Mouse (Mus musculus): ENCODE measurements around the gene Prr7.
A peak's percentile ranks its signal among the peaks of the same experiment; 100 is the strongest.
"Not testable (repeated sequence)": the region's sequence is repeated elsewhere in the genome, so short reads cannot be mapped to it uniquely, and the experiment has no call there.

Gene Prr7

GRCm38 (mm10) chr13:55464027-55464884 is at the start of gene Prr7:
Prr7 (plus strand) TSS chr13:55464267.
- DNase-seq (ENCODE audit: low read depth in 1 of 2, low spot score in 2 of 2), result no peak

- DNase-seq (ENCODE audit: low read depth in 1 of 2, low spot score in 2 of 2), result no peak
Observed at GRCm38 (mm10) chr13:55414743-55415380, 49.2 kb upstream of the Prr7 start, which contains the start of gene Pfn3. Pfn3 (minus strand) TSS chr13:55415232.

GRCm38 (mm10) chr13:55418004-55418403 is 46.1 kb upstream of the Prr7 start:
- DNase-seq (ENCODE audit: low read depth in 1 of 2, low spot score in 2 of 2), result peak; percentile 76 to 82

- DNase-seq (ENCODE audit: low read depth in 1 of 2, low spot score in 2 of 2), result no peak
Observed at GRCm38 (mm10) chr13:55419142-55419541, 44.9 kb upstream of the Prr7 start.

- DNase-seq (ENCODE audit: low read depth in 1 of 2, low spot score in 2 of 2), result no peak
Observed at GRCm38 (mm10) chr13:55420018-55420932, 43.8 kb upstream of the Prr7 start.

GRCm38 (mm10) chr13:55420933-55421800 is 42.9 kb upstream of the Prr7 start:
- peak in 1 of 2 experiments; percentile 62 for DNase-seq (ENCODE audit: low read depth in 1 of 2, low spot score in 2 of 2)

- DNase-seq (ENCODE audit: low read depth in 1 of 2, low spot score in 2 of 2), result no peak
Observed at GRCm38 (mm10) chr13:55426613-55427012, 37.5 kb upstream of the Prr7 start, which contains the start of gene F12. F12 (minus strand) TSS chr13:55426793.

GRCm38 (mm10) chr13:55429226-55429888 is 34.7 kb upstream of the Prr7 start:
- DNase-seq (ENCODE audit: low read depth in 1 of 2, low spot score in 2 of 2), result peak; percentile 73 to 77

GRCm38 (mm10) chr13:55430566-55430965 is 33.5 kb upstream of the Prr7 start:
- DNase-seq (ENCODE audit: low read depth in 1 of 2, low spot score in 2 of 2), result no peak

- peak in 1 of 2 experiments; percentile 40 for DNase-seq (ENCODE audit: low read depth in 1 of 2, low spot score in 2 of 2)
Observed at GRCm38 (mm10) chr13:55431889-55432685, 32.0 kb upstream of the Prr7 start.

GRCm38 (mm10) chr13:55437111-55437629 is 26.9 kb upstream of the Prr7 start:
- not testable (repeated sequence) for DNase-seq (ENCODE audit: low read depth in 1 of 2, low spot score in 2 of 2)

- no peak for DNase-seq (ENCODE audit: low read depth in 1 of 2, low spot score in 2 of 2)
Observed at GRCm38 (mm10) chr13:55443799-55444285, 20.2 kb upstream of the Prr7 start.

- DNase-seq (ENCODE audit: low read depth in 1 of 2, low spot score in 2 of 2), result no peak
Observed at GRCm38 (mm10) chr13:55444286-55444936, 19.7 kb upstream of the Prr7 start.

GRCm38 (mm10) chr13:55444937-55445315 is 19.1 kb upstream of the Prr7 start, which contains the start of gene Grk6:
Grk6 (plus strand) TSS chr13:55445072.
- DNase-seq (ENCODE audit: low read depth in 1 of 2, low spot score in 2 of 2), result peak; percentile 99

GRCm38 (mm10) chr13:55445361-55446091 is 18.5 kb upstream of the Prr7 start:
- DNase-seq (ENCODE audit: low read depth in 1 of 2, low spot score in 2 of 2), result no peak

GRCm38 (mm10) chr13:55446483-55447105 is 17.5 kb upstream of the Prr7 start:
- DNase-seq (ENCODE audit: low read depth in 1 of 2, low spot score in 2 of 2), result no peak

- peak; percentile 77 to 79 for DNase-seq (ENCODE audit: low read depth in 1 of 2, low spot score in 2 of 2)
Observed at GRCm38 (mm10) chr13:55447543-55447943, 16.5 kb upstream of the Prr7 start.
